Mouse (Mus musculus): Measurements from ENCODE around the gene Aaas. TPM values are rescaled to one million over a fixed set of nuclear protein-coding genes. Genes with fewer than 3 reads are reported as not detected.
A peak's percentile ranks its signal among the peaks of the same experiment; 100 is the strongest.

Aaas gene
- polyA plus RNA-seq, 1 experiment = 33.6 TPM

DNA sequence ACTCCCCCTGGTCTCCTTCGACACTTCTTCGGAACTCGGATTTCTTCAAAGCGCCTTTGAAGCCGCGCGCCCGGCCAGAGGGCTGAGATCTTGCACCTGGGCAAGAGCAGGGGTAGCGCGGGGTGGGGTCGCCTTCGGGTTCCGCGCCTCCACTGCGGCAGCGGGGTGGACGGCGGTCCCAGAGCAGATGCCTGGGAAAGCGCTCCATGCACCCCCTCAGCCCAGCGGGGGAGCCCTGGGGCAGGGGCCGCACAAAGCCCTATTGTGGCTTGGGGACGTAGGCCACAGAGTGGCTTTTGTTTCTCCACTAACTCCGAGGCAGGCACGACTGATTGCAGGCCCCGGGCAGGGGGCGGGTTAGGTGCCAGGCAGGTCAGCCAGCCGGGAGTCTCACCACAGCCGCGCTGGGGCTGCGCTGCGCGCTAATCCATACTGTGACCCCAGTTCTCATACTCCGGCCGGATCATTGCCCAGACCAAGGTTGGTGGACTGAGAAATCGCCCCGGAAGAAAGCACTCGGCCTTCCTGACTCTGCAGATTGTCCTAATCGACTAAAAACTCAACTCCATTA is 5.4 kb upstream of the Aaas start:
- TF ChIP-seq POLR2A (IDR thresholded peaks at IDR 0.05; ENCODE audit: borderline replicate concordance, extremely low read depth, insufficient read depth, insufficient read length, poor library complexity, severe bottlenecking) (no peak), CTCF (IDR thresholded peaks at IDR 0.05; ENCODE audit: borderline replicate concordance, extremely low read depth, insufficient read depth, insufficient read length) (no peak)
- peak; percentile 59 for DNase-seq (ENCODE audit: low read depth)

DNA sequence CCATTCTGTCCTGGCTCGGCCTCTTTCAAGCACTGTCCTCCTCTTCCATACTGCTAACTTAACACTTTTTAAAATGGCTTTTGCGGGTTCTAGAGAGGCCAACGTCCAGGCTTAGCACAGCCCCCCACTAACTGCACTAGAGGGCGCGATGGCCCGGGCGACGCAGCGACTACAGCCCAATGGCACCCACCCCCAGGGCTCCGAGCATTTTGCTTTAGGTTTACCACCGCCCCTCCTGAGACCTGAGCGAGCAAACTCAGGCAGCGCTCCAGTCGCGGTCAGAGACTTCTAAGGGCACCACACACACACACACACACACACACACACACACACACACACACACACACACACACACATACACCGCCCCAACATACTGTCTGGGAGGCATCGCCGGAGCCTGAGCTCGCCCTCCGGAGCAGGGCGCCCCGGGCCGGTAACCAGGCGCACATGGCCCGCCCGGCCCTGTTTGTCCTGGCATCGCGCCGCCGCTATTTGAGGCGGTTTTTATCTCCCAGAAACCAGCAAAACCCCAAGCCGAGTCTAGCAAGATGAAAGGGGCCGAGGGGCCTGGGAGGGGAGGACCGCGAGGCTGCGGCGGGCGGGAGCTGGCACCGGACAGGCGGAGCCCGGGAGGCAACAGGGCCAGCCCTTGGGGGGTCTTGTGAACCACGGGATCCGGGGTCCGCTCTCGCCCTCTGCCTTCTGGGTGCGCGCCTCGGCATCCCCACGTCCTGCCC is 4.7 kb upstream of the Aaas start:
- peak; percentile 73 for DNase-seq (ENCODE audit: low read depth)
- TF ChIP-seq POLR2A (IDR thresholded peaks at IDR 0.05; ENCODE audit: borderline replicate concordance, extremely low read depth, insufficient read depth, insufficient read length, poor library complexity, severe bottlenecking) (0 out of 2 replicates have a peak, but pooled peaks have one; percentile 25), CTCF (IDR thresholded peaks at IDR 0.05; ENCODE audit: borderline replicate concordance, extremely low read depth, insufficient read depth, insufficient read length) (peak; percentile 34; the same call in 1 of the 2 replicates)

DNA sequence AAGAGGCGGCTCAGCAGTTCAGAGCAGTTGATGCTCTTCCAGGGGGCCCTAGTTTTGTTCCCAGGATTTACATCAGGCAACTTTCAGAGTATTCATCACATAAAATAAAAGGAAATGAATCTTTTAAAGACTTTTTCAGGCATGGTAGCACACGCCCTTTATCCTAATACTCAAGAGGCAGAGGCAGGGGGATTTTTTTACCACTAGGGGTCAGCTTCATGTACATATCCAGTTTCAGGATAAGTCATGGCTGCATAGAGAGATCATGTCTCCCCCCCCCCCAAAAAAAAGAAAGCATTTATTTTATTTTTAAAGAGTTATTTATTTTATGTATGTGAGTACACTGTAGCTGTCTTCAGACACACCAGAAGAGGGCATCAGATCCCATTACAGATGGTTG is 3.4 kb upstream of the Aaas start:
- TF ChIP-seq POLR2A (IDR thresholded peaks at IDR 0.05; ENCODE audit: borderline replicate concordance, extremely low read depth, insufficient read depth, insufficient read length, poor library complexity, severe bottlenecking) (no peak), CTCF (IDR thresholded peaks at IDR 0.05; ENCODE audit: borderline replicate concordance, extremely low read depth, insufficient read depth, insufficient read length) (no peak)
- no peak for DNase-seq (ENCODE audit: low read depth)

DNA sequence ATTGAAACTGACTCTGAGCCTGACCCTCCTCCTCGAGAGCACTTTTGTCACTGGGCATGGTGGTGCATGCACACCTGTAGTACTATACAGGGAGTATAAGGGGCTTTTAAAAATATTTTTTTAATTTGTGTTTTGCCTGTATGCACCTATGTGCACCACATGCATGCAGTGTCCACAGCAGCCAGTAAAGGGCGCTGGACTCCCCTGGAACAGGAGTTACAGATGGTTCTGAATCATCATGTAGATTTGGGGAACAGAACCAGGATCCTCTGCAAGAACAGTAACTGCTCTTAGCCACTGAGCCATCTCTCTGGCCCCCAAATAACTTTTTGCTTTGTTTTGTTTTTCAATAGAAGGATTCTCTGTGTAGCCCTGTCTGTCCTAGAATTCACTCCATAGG is 1.6 kb upstream of the Aaas start:
- no peak for TF ChIP-seq POLR2A (IDR thresholded peaks at IDR 0.05; ENCODE audit: borderline replicate concordance, extremely low read depth, insufficient read depth, insufficient read length, poor library complexity, severe bottlenecking)
- TF ChIP-seq CTCF (IDR thresholded peaks at IDR 0.05; ENCODE audit: borderline replicate concordance, extremely low read depth, insufficient read depth, insufficient read length) = no peak
- no peak for DNase-seq (ENCODE audit: low read depth)

DNA sequence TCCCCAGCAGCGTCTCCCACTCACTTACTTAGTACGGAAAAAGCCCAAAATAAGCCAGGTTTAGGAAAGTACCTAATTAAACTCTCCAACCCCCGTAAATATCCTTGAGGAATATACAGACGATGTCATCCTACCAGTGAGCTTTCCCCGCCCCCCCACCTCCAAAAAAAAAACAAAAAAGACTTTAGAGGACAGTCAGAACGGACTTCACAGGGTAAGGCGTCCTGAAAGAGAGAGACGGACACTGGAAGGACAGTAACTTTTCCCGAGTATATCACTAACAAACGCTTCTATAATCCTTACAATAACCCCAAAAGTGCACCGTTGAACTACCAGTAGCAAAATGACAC is 346 bp upstream of the Aaas start:
- TF ChIP-seq CTCF (IDR thresholded peaks at IDR 0.05; ENCODE audit: borderline replicate concordance, extremely low read depth, insufficient read depth, insufficient read length) = no peak
- no peak for TF ChIP-seq POLR2A (IDR thresholded peaks at IDR 0.05; ENCODE audit: borderline replicate concordance, extremely low read depth, insufficient read depth, insufficient read length, poor library complexity, severe bottlenecking)
- no peak for DNase-seq (ENCODE audit: low read depth)

DNA sequence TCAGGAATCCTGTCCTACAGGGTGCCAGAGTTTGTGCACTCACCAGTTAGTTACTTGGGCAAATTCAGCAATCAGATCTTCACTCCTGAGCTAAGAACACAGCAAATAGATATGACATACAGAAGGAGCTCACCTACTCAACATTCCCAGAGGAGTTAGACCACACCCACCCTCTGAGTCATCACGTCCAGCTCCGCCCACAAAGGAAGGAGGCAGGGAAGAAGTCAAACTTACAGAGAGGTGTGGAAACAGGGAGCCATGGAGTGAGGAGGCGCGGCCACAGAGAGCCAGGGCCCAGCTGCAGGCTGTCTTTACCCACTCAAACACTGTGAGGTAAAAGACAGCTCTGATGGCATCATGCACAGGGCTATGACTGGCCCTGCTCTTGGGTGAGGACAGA is 4.1 kb downstream of the Aaas start:
- no peak for DNase-seq (ENCODE audit: low read depth)
- TF ChIP-seq POLR2A (IDR thresholded peaks at IDR 0.05; ENCODE audit: borderline replicate concordance, extremely low read depth, insufficient read depth, insufficient read length, poor library complexity, severe bottlenecking) (no peak), CTCF (IDR thresholded peaks at IDR 0.05; ENCODE audit: borderline replicate concordance, extremely low read depth, insufficient read depth, insufficient read length) (no peak)

DNA sequence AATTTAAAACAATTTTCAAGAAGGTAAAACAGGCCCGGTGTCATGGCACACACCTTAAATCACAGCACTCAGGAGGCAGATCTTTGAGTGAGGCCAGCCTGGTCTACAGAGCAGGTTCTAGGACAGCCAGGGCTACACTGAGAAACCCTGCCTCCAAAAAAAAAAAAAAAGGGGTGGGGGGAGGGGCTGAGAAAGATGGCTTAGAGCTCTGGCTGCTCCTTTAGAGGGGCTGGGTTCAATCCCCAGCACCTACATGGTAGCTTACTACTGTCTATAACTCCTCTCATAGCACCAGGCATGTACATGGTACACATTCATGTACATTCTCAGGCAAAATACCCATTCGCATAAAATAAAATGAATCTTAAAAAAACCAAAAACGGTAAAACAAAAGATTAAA is 6.1 kb downstream of the Aaas start:
- TF ChIP-seq POLR2A (IDR thresholded peaks at IDR 0.05; ENCODE audit: borderline replicate concordance, extremely low read depth, insufficient read depth, insufficient read length, poor library complexity, severe bottlenecking) (no peak), CTCF (IDR thresholded peaks at IDR 0.05; ENCODE audit: borderline replicate concordance, extremely low read depth, insufficient read depth, insufficient read length) (no peak)
- no peak for DNase-seq (ENCODE audit: low read depth)

DNA sequence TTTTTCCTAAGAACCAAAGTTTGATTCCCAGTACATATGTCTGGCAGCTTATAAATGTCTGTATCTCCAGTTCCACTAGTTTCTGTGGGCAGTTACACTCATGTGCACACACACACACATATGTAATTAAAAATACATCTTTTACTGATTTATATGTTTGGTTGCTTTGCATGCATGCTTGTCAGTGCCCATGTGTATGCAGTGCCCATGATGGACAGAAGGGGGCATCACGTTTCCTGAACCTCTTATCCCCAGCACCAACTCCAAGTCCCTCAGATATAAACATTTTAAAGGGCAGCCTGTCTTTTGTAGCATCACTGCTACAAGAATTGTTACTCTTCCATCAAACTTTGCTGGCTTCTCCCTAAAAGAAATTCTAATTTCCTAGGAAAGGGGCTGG is 9.0 kb downstream of the Aaas start:
- DNase-seq (ENCODE audit: low read depth) = peak; percentile 63
- peak; percentile 63; the same call in 1 of the 2 replicates for TF ChIP-seq CTCF (IDR thresholded peaks at IDR 0.05; ENCODE audit: borderline replicate concordance, extremely low read depth, insufficient read depth, insufficient read length)
- no peak for TF ChIP-seq POLR2A (IDR thresholded peaks at IDR 0.05; ENCODE audit: borderline replicate concordance, extremely low read depth, insufficient read depth, insufficient read length, poor library complexity, severe bottlenecking)

DNA sequence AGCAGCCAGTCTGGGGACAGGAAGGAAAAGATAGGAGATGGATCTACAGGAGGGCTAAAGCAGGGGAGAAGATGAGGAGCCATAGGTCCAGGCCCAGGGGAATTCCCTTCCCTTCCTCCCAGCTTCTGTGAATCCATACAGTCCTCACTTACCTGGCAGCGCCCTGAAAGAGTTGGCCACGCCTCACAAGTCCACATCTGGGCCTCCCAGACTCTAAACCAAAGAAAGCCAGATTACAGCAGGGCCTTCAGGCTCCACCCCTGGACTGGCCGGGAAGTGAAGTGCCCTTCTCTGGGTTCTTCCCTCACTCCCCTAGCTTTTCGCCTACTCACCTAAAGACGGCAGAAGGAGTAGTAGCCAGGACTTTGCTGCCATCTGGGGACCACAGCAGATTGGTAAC is 11.0 kb downstream of the Aaas start:
- TF ChIP-seq CTCF (IDR thresholded peaks at IDR 0.05; ENCODE audit: borderline replicate concordance, extremely low read depth, insufficient read depth, insufficient read length) (no peak), POLR2A (IDR thresholded peaks at IDR 0.05; ENCODE audit: borderline replicate concordance, extremely low read depth, insufficient read depth, insufficient read length, poor library complexity, severe bottlenecking) (no peak)
- DNase-seq (ENCODE audit: low read depth) = no peak

DNA sequence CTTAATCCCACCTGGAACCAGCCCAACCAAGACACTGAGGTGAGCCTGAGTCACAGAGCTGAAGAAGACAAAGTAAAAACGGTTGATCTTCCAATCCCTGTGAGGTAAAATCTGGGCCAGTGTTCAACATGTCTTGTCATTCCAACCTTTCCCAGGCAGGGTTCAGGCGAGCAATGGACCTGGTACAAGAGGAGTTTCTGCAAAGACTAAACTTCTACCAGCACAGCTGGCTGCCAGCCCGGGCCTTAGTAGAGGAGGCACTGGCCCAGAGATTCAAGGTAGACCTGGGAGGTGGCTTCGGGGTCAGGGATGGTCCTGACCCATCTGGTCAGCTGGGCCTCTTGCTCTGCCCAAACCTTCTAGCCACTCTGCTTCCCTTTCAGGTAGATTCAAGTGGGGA is 13.6 kb downstream of the Aaas start:
- TF ChIP-seq CTCF (IDR thresholded peaks at IDR 0.05; ENCODE audit: borderline replicate concordance, extremely low read depth, insufficient read depth, insufficient read length) (no peak), POLR2A (IDR thresholded peaks at IDR 0.05; ENCODE audit: borderline replicate concordance, extremely low read depth, insufficient read depth, insufficient read length, poor library complexity, severe bottlenecking) (no peak)
- no peak for DNase-seq (ENCODE audit: low read depth)

DNA sequence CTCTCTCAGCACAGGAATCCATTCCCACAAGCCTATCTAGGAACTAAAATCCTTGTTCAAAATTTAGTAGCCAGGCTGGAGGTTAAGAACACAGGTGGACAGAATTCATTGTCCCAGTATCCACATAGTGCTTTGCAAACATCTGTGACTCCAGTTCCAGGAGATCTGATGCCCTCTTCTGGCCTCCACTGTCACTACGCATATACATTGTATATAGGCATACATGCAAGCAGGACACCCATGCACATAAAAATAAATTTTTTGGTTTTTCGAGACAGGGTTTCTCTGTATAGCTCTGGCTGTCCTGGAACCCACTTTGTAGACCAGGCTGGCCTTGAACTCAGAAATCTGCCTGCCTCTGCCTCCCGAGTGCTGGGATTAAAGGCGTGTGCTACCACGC is 14.6 kb downstream of the Aaas start:
- peak; percentile 38 for DNase-seq (ENCODE audit: low read depth)
- TF ChIP-seq CTCF (IDR thresholded peaks at IDR 0.05; ENCODE audit: borderline replicate concordance, extremely low read depth, insufficient read depth, insufficient read length) = peak; percentile 48; the same call in 1 of the 2 replicates

DNA sequence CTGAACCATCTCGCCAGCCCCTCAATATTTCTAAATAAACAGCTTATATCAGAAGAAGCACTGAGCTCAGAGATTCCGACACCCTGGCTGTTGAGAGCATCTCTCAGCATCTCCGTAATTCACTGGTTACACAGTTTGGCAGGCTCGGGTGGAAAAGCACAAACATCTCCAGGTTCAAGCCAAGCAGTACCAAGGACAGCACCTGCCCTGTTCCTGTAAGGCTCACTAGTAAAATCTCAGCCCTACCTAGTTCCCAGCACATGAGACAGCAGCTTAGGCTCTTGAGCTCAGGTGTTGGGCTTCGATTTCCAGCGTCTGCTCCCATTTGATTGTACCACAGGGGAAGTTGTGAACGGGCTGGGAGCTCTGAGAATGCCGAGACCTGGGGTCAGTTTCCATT is 15.3 kb downstream of the Aaas start:
- no peak for TF ChIP-seq CTCF (IDR thresholded peaks at IDR 0.05; ENCODE audit: borderline replicate concordance, extremely low read depth, insufficient read depth, insufficient read length)
- TF ChIP-seq POLR2A (IDR thresholded peaks at IDR 0.05; ENCODE audit: borderline replicate concordance, extremely low read depth, insufficient read depth, insufficient read length, poor library complexity, severe bottlenecking) = no peak
- DNase-seq (ENCODE audit: low read depth) = no peak
